Mouse (Mus musculus) megakaryocyte, embryonic 14.5 days (primary cell): Measurements from ENCODE around the gene Ibsp.

ENCODE experiments used
- FLI1 ChIP-seq: IDR thresholded peaks from 2 replicates; pipeline ENCODE4 v1.6.1; 2012; ENCODE audit warnings: low read length, inconsistent platforms, mixed read lengths
- GATA1 ChIP-seq: IDR thresholded peaks from 3 replicates; pipeline ENCODE4 v1.6.1; 2012; ENCODE audit warnings: mixed read lengths, low read length, inconsistent platforms, borderline replicate concordance

DNA sequence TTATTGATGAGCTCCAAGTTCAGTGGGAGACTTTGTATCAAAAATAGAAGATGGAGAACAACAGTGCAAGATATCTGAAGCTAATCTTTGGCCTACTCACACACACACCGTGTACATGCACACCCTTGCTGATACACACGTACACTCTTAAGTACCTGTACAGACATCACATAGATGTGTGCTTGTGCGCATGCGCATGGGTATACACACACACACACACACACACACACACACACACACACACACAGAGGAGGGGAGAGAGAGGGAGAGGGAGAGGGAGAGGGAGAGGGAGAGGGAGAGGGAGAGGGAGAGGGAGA, 41.5 kb downstream of the Ibsp start:
- TF ChIP-seq GATA1 (no peak), FLI1 (no peak)
